Mouse (Mus musculus): ENCODE measurements around the gene Clca4b. TPM values are rescaled to one million over a fixed set of nuclear protein-coding genes. Genes with fewer than 3 reads are reported as not detected.
"Not testable (repeated sequence)": the region's sequence is repeated elsewhere in the genome, so short reads cannot be mapped to it uniquely, and the experiment has no call there.

The Clca4b gene
- polyA plus RNA-seq, 1 experiment from 2014 or later: not detected

DNA sequence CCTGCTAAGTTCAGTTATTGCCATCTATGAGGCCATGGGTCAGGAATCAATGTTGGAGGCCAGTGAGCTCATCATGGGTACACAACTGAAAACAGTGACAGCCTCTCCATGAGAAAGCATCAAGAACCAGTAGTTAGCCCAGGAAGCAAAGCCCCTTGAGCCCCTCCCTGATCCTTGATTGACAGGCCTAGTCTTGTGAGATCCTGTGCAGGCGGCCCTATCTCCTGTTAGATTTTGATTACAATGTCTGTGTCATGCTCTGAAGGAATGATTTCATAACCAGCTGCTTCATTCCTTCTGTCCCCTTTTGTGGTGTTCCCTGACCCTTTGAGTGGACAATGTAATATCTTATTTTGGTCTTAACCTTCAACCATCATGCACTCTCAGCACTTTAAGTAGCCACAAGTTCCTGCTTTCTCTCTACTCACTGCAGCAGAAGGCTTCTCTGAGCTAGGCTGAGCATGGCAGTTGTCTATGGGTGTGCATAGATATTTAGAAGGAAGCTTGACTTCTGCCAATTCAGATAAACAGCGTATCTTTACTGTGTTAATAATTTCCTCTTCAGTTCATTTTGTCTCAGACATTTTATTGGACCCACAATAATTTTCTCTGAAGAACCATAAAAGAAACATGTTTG lies 35.2 kb downstream of the Clca4b start:
- no peak for ATAC-seq (replicated peaks)
- no peak overlapping the region for H3K4me2 ChIP-seq
- H3K9me3 ChIP-seq: no peaks in the 10 kb centered on the region
- no peaks in the 10 kb centered on the region for H3K36me3 ChIP-seq (replicated peaks)
- H3K4me3 ChIP-seq: no peak overlapping the region
- H3K27ac ChIP-seq: no peak overlapping the region
- no peak overlapping the region for H3K9ac ChIP-seq
- WGBS: 87% methylated on average over 2 of the region's 2 CpGs
- H3K4me1 ChIP-seq: no peaks in the 10 kb centered on the region
- no peaks in the 10 kb centered on the region for H3K27me3 ChIP-seq (replicated peaks)

DNA sequence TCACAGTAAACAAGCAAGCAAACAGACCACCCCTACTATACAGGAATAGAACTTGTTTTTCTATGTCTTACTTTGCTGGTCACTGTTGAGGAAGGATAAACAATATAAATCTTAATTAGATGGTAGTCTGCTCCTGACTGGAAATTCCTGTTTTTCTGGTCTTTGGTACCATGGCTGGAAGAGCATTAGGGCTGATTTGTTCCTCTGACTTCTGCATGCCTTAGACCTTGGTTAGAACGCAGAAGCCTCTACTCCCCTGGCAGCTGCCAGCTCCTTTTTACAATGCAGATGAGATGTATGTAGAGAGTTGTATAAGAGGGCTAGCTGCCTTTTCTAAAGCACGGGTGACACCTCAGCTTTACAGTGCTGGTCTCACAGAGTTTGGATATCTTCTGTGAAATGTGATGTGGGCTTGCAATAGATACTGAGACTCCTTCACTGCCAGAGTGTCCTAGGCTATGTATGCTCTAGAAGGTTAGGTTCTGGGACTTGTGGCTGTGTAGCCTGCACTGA lies 42.0 kb downstream of the Clca4b start:
- no peak overlapping the region for H3K9ac ChIP-seq
- H3K9me3 ChIP-seq: no peaks in the 10 kb centered on the region
- H3K4me2 ChIP-seq: no peak overlapping the region
- no peak for ATAC-seq (replicated peaks)
- WGBS: 54% methylated on average over 2 of the region's 2 CpGs
- no peaks in the 10 kb centered on the region for H3K36me3 ChIP-seq (replicated peaks)
- no peaks in the 10 kb centered on the region for H3K4me1 ChIP-seq
- no peaks in the 10 kb centered on the region for H3K27me3 ChIP-seq (replicated peaks)
- no peak overlapping the region for H3K4me3 ChIP-seq
- H3K27ac ChIP-seq: no peak overlapping the region

DNA sequence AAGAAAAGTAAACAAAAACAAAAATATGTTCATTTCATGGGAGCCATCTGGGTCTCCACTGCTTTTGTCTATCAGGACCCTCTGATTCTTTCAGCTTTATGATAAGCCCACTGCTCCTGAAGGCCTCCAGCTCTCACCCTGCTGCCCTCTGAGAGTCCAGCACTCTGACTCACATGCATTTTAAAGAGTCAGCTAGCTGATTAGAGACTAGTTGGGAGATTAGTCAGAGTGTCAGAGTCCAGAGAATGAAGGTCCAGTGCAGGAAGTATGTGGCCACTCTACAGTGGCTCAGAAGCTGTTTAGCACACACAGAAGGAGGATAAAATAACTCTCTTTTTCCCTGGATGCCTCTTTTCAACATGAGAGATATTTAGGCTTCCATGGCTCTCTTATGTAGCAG lies 45.4 kb downstream of the Clca4b start:
- H3K27me3 ChIP-seq (replicated peaks): no peaks in the 10 kb centered on the region
- H3K4me2 ChIP-seq: no peak overlapping the region
- H3K27ac ChIP-seq: no peak overlapping the region
- ATAC-seq (replicated peaks): no peak
- H3K9ac ChIP-seq: no peak overlapping the region
- H3K4me3 ChIP-seq: no peak overlapping the region
- H3K36me3 ChIP-seq (replicated peaks): no peaks in the 10 kb centered on the region
- no peaks in the 10 kb centered on the region for H3K4me1 ChIP-seq
- H3K9me3 ChIP-seq: no peaks in the 10 kb centered on the region

DNA sequence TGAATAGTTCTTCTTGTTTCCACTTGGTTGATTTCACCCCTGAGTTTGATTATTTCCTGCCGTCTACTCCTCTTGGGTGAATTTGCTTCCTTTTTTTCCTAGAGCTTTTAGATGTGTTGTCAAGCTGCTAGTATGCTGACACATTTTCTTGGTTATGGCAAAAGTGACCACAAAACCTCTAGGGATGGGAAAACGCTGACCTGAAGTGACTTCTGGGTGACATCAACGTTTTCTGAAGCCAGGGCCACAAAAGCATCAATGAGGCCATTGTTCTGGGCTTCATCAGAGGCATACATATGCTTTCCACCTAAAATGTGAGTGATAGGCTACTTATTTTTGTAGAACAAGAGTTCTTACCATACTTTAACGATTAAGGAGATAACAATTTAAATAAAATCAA lies 60.3 kb downstream of the Clca4b start:
- not testable (repeated sequence) for ATAC-seq (replicated peaks); H3K4me1 ChIP-seq; H3K36me3 ChIP-seq (replicated peaks); H3K9me3 ChIP-seq; H3K4me2 ChIP-seq; H3K4me3 ChIP-seq; H3K27ac ChIP-seq; H3K9ac ChIP-seq; H3K27me3 ChIP-seq (replicated peaks)
- 58% methylated on average over 4 of the region's 4 CpGs for WGBS

Other genes with a start within 250 kb of the Clca4b start
- gene Sh3glb1, start 212.2 kb downstream of the Clca4b start, polyA plus RNA-seq (2015; fragmentation: Nextera tagmentation; extraction: Ambion mirVana): 96.5 and 108 TPM in 2 replicates
- gene Clca3a1, start 171.6 kb downstream of the Clca4b start, polyA plus RNA-seq (2015; fragmentation: Nextera tagmentation; extraction: Ambion mirVana): 0.50 and 0.65 TPM in 2 replicates
- gene Clca3a2, start 113.0 kb downstream of the Clca4b start, polyA plus RNA-seq (2015; fragmentation: Nextera tagmentation; extraction: Ambion mirVana): 0.09 TPM in 1 of 2 replicates, not detected in the other
- not detected in 2 replicates for gene Clca3b, start 83.2 kb downstream of the Clca4b start, polyA plus RNA-seq (2015; fragmentation: Nextera tagmentation; extraction: Ambion mirVana)
- 0.05 and 0.08 TPM in 2 replicates for gene Clca4a, start 42.5 kb upstream of the Clca4b start, polyA plus RNA-seq (2015; fragmentation: Nextera tagmentation; extraction: Ambion mirVana)
- gene Clca1, start 100.2 kb upstream of the Clca4b start, polyA plus RNA-seq (2015; fragmentation: Nextera tagmentation; extraction: Ambion mirVana): not detected in 2 replicates
- gene Clca2, start 166.9 kb upstream of the Clca4b start, polyA plus RNA-seq (2015; fragmentation: Nextera tagmentation; extraction: Ambion mirVana): 0.08 TPM in 2 replicates
- gene Odf2l, start 186.1 kb upstream of the Clca4b start, polyA plus RNA-seq (2015; fragmentation: Nextera tagmentation; extraction: Ambion mirVana): 13.1 and 13.7 TPM in 2 replicates